Mouse (Mus musculus) embryonic fibroblast, embryonic 13.5 days (primary cell): ENCODE data around the gene Apeh.

Experiments used
- CTCF ChIP-seq: IDR thresholded peaks from 2 replicates; pipeline ENCODE4 v1.5.1; 2011; ENCODE audit warnings: mild to moderate bottlenecking, control low read depth, low read length, moderate library complexity, borderline replicate concordance; ENCODE audit not compliant: insufficient read depth
- POLR2A ChIP-seq: IDR thresholded peaks from 2 replicates; pipeline ENCODE4 v1.6.1; 2011; ENCODE audit warnings: low read depth, mild to moderate bottlenecking, control low read depth, low read length, moderate library complexity

DNA sequence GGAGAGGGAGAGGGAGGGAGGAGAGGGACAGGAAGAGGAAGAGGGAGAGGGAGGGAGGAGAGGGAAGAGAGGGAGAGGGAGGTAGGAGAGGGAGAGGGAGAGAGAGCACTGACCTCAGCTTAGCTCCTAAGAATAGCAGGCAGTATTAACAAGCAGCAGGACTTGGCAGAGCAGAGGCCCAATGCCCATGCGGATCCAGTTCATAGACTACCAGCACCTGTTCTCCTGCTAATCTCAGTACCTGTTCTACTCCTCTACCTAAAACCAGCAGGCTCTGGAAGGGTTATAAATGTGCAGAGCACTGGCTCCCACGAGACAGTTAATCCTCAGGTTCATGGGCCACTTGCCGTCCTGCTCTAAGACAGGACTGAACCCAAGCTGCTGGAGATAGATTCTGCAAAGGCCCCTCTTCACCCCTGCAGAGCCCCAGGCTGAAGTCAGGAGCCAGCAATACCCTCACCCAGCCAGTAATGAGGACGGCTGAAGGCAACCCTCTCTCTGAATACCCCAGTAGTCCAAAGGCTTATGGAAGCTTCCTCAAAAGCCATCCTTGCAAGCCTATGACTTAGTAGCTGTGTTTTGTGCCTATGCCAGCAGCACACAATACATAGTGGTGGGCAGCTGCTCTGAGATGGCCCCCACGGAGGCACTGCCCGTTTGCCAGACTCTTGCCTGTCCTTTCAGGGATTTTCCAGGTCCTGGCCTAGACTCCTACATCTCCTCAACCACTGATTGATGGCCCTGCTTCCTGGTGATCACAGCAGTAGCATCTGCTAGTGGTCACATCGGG lies 21.1 kb downstream of the Apeh start:
- TF ChIP-seq CTCF, result no peak
- no peak for TF ChIP-seq POLR2A
